Mouse (Mus musculus) limb, embryonic 11.5 days (tissue): ENCODE data around the gene Zfp574. TPM values are rescaled to one million over a fixed set of nuclear protein-coding genes. Genes with fewer than 3 reads are reported as not detected.

ENCODE experiments used
- ATAC-seq: fragments of 200-750 bp; cut with Nextera tagmentation; 2 replicates; pipeline ENCODE4 v1.8.0; 2017; ENCODE audit warnings: low read depth; ENCODE audit not compliant: insufficient number of reproducible peaks, low FRiP score, low TSS enrichment
- DNase-seq: peaks from one replicate; pipeline ENCODE4 v3.0.0-alpha.2; 2015; ENCODE audit warnings: low spot score
- H3K27ac ChIP-seq: fragments of 300-500 bp; sonication (generic); replicated peaks from 2 replicates; pipeline ENCODE4 v1.5.1; 2014; ENCODE audit warnings: low read depth, mild to moderate bottlenecking, low read length
- H3K27me3 ChIP-seq: fragments of 300-500 bp; sonication (generic); 2 replicates; pipeline ENCODE4 v1.6.1; 2014; ENCODE audit warnings: mild to moderate bottlenecking, low read length, mixed read lengths; ENCODE audit not compliant: control insufficient read depth, insufficient read depth
- H3K36me3 ChIP-seq: fragments of 300-500 bp; sonication (generic); 2 replicates; pipeline ENCODE4 v1.6.1; 2014; ENCODE audit warnings: mild to moderate bottlenecking, low read length, moderate library complexity, mixed read lengths; ENCODE audit not compliant: control insufficient read depth, insufficient read depth
- H3K4me1 ChIP-seq: fragments of 300-500 bp; sonication (generic); 2 replicates; pipeline ENCODE4 v1.6.1; 2014; ENCODE audit warnings: low read length, mixed read lengths; ENCODE audit not compliant: control insufficient read depth, insufficient read depth
- H3K4me2 ChIP-seq: fragments of 300-500 bp; sonication (generic); 2 replicates; pipeline ENCODE4 v1.6.1; 2014; ENCODE audit warnings: low read depth, mild to moderate bottlenecking, moderate library complexity; ENCODE audit not compliant: severe bottlenecking
- H3K4me3 ChIP-seq: fragments of 300-500 bp; sonication (generic); 2 replicates; pipeline ENCODE4 v1.5.1; 2014; ENCODE audit warnings: low read depth, low read length
- H3K9ac ChIP-seq: fragments of 300-500 bp; sonication (generic); 2 replicates; pipeline ENCODE4 v1.6.1; 2014; ENCODE audit warnings: mild to moderate bottlenecking, low read length
- H3K9me3 ChIP-seq: fragments of 300-500 bp; sonication (generic); 2 replicates; pipeline ENCODE4 v1.6.1; 2016; ENCODE audit warnings: low read length; ENCODE audit not compliant: control insufficient read depth
- WGBS: fragments of 180-500 bp; shearing (Covaris S2); extraction: QIAGEN DNeasy Blood & Tissue Kit; methylation state at CpG from one replicate; pipeline ENCODE4 v1.1.7; 2014; 5-methylcytosine and 5-hydroxymethylcytosine counted together
- polyA plus RNA-seq: library from polyadenylated mRNA; unstranded; fragments of >200 nt; fragmentation: Nextera tagmentation; extraction: Ambion mirVana; gene quantifications from 2 replicates; pipeline ENCODE4 v1.2.1, GENCODE M21; 2014

Gene Zfp574
- polyA plus RNA-seq: 28.1 and 30.1 TPM in 2 replicates

- Histone ChIP-seq H3K4me3 (peak within 1 kb of the TSS; percentile 65), H3K9me3 (no peaks in the 10 kb centered on the region; the same call in 1 of the 2 replicates), H3K27me3 (no peaks in the 10 kb centered on the region), H3K9ac (peak within 1 kb of the TSS; percentile 82), H3K4me2 (peak within 1 kb of the TSS; percentile 89), H3K27ac (peak within 1 kb of the TSS; percentile 87), H3K4me1 (peaks cover 12% of the 10 kb centered on the region), H3K36me3 (peaks cover 7% of the 10 kb centered on the region; the same call in 1 of the 2 replicates)
- peak; percentile 54 for DNase-seq
- no peak for ATAC-seq
- under 1% methylated on average over 23 of the region's 28 CpGs for WGBS
These were observed at the start of gene Zfp574, which contains the start of gene Grik5 for GRCm38 (mm10) chr7:25071979-25072715. TSS of gene Zfp574 (plus strand) at chr7:25072567. TSS of gene Grik5 (minus strand) at chr7:25072346.

GRCm38 (mm10) chr7:25025855-25026439 lies 46.4 kb upstream of the Zfp574 start:
- peak; percentile 38 for DNase-seq
- Histone ChIP-seq H3K4me1 (no peaks in the 10 kb centered on the region), H3K4me2 (no peak overlapping the region), H3K9ac (no peak overlapping the region), H3K27me3 (no peaks in the 10 kb centered on the region), H3K36me3 (no peaks in the 10 kb centered on the region; the same call in none of the 2 replicates), H3K27ac (no peak overlapping the region), H3K4me3 (no peak overlapping the region), H3K9me3 (no peaks in the 10 kb centered on the region)
- ATAC-seq: no peak
- 65% methylated on average over 10 of the region's 10 CpGs for WGBS

DNA sequence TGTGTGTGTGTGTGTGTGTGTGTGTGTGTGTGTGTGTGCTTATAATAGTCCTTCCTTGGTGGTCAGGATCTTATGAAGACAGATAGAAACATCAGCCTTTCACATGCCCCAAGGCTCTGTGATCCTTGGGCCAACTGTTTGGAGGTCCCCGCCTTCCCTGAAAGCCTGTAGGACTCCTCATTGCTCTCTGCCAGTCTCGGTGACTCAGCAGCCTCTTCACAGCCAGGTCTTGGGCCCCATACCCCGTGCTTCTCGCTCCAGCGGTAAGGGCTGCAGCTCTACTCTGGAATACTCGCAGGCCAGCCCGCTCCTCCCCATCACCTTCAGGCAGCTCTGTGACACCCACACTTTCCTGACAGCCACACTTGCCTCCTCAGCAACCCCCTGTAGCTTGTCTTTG lies 45.9 kb upstream of the Zfp574 start:
- WGBS: 45% methylated on average over 7 of the region's 7 CpGs
- Histone ChIP-seq H3K9ac (no peak overlapping the region), H3K27ac (no peak overlapping the region), H3K4me3 (no peak overlapping the region), H3K36me3 (no peaks in the 10 kb centered on the region; the same call in none of the 2 replicates), H3K27me3 (no peaks in the 10 kb centered on the region), H3K4me1 (no peaks in the 10 kb centered on the region), H3K4me2 (no peak overlapping the region), H3K9me3 (no peaks in the 10 kb centered on the region)
- ATAC-seq: no peak
- DNase-seq: no peak

- H3K27me3 ChIP-seq: no peaks in the 10 kb centered on the region
- no peak overlapping the region for H3K4me2 ChIP-seq
- 48% methylated on average over 5 of the region's 5 CpGs for WGBS
- no peak for ATAC-seq
- H3K4me1 ChIP-seq: no peaks in the 10 kb centered on the region
- peak; percentile 91 for DNase-seq
- H3K9me3 ChIP-seq: no peaks in the 10 kb centered on the region
- H3K9ac ChIP-seq: no peak overlapping the region
- H3K36me3 ChIP-seq: peaks cover 3% of the 10 kb centered on the region
- H3K27ac ChIP-seq: no peak overlapping the region
- no peak overlapping the region for H3K4me3 ChIP-seq
These were observed 42.2 kb upstream of the Zfp574 start for GRCm38 (mm10) chr7:25030032-25030753.

- Histone ChIP-seq H3K4me3 (no peak overlapping the region), H3K9ac (no peak overlapping the region), H3K4me1 (no peaks in the 10 kb centered on the region), H3K36me3 (peaks cover 3% of the 10 kb centered on the region), H3K9me3 (no peaks in the 10 kb centered on the region), H3K27me3 (no peaks in the 10 kb centered on the region), H3K4me2 (no peak overlapping the region), H3K27ac (no peak overlapping the region)
- 76% methylated on average over 3 of the region's 3 CpGs for WGBS
- DNase-seq (no peak), ATAC-seq (no peak)
These were observed 40.8 kb upstream of the Zfp574 start for GRCm38 (mm10) chr7:25031528-25031927.

- Histone ChIP-seq H3K9ac (no peak overlapping the region), H3K4me1 (no peaks in the 10 kb centered on the region), H3K4me2 (no peak overlapping the region), H3K4me3 (no peak overlapping the region), H3K27me3 (no peaks in the 10 kb centered on the region), H3K36me3 (peaks cover 3% of the 10 kb centered on the region), H3K27ac (no peak overlapping the region), H3K9me3 (no peaks in the 10 kb centered on the region)
- WGBS: 94% methylated on average over 4 of the region's 4 CpGs
- DNase-seq (no peak), ATAC-seq (no peak)
These were observed 37.6 kb upstream of the Zfp574 start for GRCm38 (mm10) chr7:25034796-25035195.

DNA sequence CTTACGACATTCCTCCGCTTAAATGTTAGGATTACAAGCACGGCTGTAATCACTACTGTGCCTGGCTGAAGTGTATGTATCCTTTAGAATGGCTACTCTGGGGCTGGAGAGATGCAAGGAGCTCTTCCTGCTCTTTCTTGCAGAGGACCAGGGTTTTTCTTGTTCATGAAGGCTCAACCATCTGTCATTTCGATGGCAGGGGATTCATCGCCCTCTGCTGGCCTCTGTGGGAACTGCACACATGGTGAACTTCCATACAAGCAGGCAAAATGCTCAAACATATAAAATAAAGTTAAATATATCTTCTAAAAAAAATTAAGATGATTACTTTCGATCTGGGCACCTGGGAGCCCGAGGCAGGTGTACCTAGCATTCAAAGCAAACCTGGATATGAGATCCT lies 36.5 kb upstream of the Zfp574 start:
- DNase-seq: peak; percentile 86

GRCm38 (mm10) chr7:25041921-25042320 lies 30.4 kb upstream of the Zfp574 start:
- peaks cover 19% of the 10 kb centered on the region for H3K36me3 ChIP-seq
- H3K9me3 ChIP-seq: no peaks in the 10 kb centered on the region
- no peak for ATAC-seq
- no peak overlapping the region for H3K4me3 ChIP-seq
- no peak overlapping the region for H3K27ac ChIP-seq
- 91% methylated on average over 12 of the region's 12 CpGs for WGBS
- H3K27me3 ChIP-seq: no peaks in the 10 kb centered on the region
- H3K4me1 ChIP-seq: no peaks in the 10 kb centered on the region
- no peak overlapping the region for H3K4me2 ChIP-seq
- H3K9ac ChIP-seq: no peak overlapping the region
- DNase-seq: no peak

More for the DNA sequence above, 36.5 kb upstream of the Zfp574 start:
- no peak overlapping the region for H3K27ac ChIP-seq
- WGBS: 53% methylated on average over 7 of the region's 7 CpGs
- H3K9me3 ChIP-seq: no peaks in the 10 kb centered on the region
- no peaks in the 10 kb centered on the region for H3K4me1 ChIP-seq
- no peak overlapping the region for H3K4me2 ChIP-seq
- H3K4me3 ChIP-seq: no peak overlapping the region
- ATAC-seq: no peak
- H3K36me3 ChIP-seq: peaks cover 3% of the 10 kb centered on the region
- no peak overlapping the region for H3K9ac ChIP-seq
- H3K27me3 ChIP-seq: no peaks in the 10 kb centered on the region
